Mouse (Mus musculus): ENCODE measurements around the gene Btbd35f20.
"Not testable (repeated sequence)": the region's sequence is repeated elsewhere in the genome, so short reads cannot be mapped to it uniquely, and the experiment has no call there.

The Btbd35f20 gene

DNA sequence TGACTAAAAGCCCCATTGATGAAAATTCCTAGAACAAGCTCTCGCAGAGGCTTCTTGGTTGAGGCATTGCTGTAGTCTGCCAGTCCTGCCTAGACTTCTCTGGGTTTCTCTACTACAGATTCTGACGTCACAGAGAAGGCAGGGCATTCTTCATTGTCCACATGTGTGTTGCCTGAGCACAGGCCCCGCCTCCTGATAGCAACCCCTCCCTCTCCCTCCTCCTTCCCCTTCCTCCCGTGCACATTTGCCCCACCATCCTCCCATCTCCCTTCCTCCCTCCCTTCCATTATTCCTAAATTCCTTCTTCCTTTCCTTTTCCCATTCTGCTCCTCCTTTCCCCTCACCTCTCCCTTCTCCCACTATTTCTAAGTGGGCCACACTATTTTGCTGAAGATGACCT lies at the start of gene Btbd35f20:
Gene Btbd35f20 (minus strand): TSS at position 101 of the 400 bp plus-strand sequence.
- DNase-seq (ENCODE audit: low spot score in 2 of 2) = not testable (repeated sequence)
